Mouse (Mus musculus) urinary bladder, adult 2 months (tissue): ENCODE data around the gene Spata7. TPM values are rescaled to one million over a fixed set of nuclear protein-coding genes. Genes with fewer than 3 reads are reported as not detected.

Experiments
- DNase-seq: peaks from one replicate; pipeline ENCODE4 v3.0.0; 2022; ENCODE audit warnings: low spot score
- polyA plus RNA-seq: library from polyadenylated mRNA; depleted of rRNA; stranded (reverse); fragments of >200 nt; gene quantifications from 2 replicates; pipeline ENCODE4 v1.2.3, GENCODE M21; 2012; rRNA removed

Spata7 gene
- polyA plus RNA-seq, 1 experiment = 6.0 TPM

- no peak for DNase-seq
These were observed 42.5 kb downstream of the Spata7 start for GRCm38 (mm10) chr12:98670429-98670828.

GRCm38 (mm10) chr12:98673879-98674278, 45.9 kb downstream of the Spata7 start:
- peak; percentile 6 for DNase-seq

- peak; percentile 61 for DNase-seq
These were observed 46.7 kb downstream of the Spata7 start for GRCm38 (mm10) chr12:98674627-98675143.

GRCm38 (mm10) chr12:98676861-98677260, 48.9 kb downstream of the Spata7 start:
- peak; percentile 14 for DNase-seq

- DNase-seq = peak; percentile 9
These were observed 49.4 kb downstream of the Spata7 start for GRCm38 (mm10) chr12:98677336-98677735.

- no peak for DNase-seq
These were observed 51.9 kb downstream of the Spata7 start for GRCm38 (mm10) chr12:98679906-98680305.

- DNase-seq = no peak
These were observed 54.2 kb downstream of the Spata7 start for GRCm38 (mm10) chr12:98682196-98682595.

- DNase-seq = no peak
These were observed 55.2 kb downstream of the Spata7 start for GRCm38 (mm10) chr12:98683171-98683570.

GRCm38 (mm10) chr12:98683574-98683973, 55.6 kb downstream of the Spata7 start:
- DNase-seq = no peak

- no peak for DNase-seq
These were observed 62.3 kb downstream of the Spata7 start for GRCm38 (mm10) chr12:98690230-98690629.

- DNase-seq = no peak
These were observed 69.2 kb downstream of the Spata7 start for GRCm38 (mm10) chr12:98697202-98697601.

- DNase-seq = no peak
These were observed 73.6 kb downstream of the Spata7 start for GRCm38 (mm10) chr12:98701564-98701963.

- DNase-seq = no peak
These were observed 75.6 kb downstream of the Spata7 start for GRCm38 (mm10) chr12:98703554-98703953.

GRCm38 (mm10) chr12:98703961-98704360, 76.0 kb downstream of the Spata7 start:
- DNase-seq = no peak

GRCm38 (mm10) chr12:98712819-98713218, 84.9 kb downstream of the Spata7 start:
- DNase-seq = no peak

GRCm38 (mm10) chr12:98713621-98714103, 85.7 kb downstream of the Spata7 start:
- no peak for DNase-seq

GRCm38 (mm10) chr12:98714757-98715156, 86.8 kb downstream of the Spata7 start:
- no peak for DNase-seq

GRCm38 (mm10) chr12:98716142-98716541, 88.2 kb downstream of the Spata7 start:
- DNase-seq = no peak

Other genes starting within 250 kb of the Spata7 start
- gene Kcnk10, start 49.8 kb upstream of the Spata7 start, polyA plus RNA-seq = 0.03 and 0.04 TPM in 2 replicates
- 22.1 and 25.3 TPM in 2 replicates for gene Ptpn21, start 109.2 kb downstream of the Spata7 start, polyA plus RNA-seq
- gene Zc3h14, start 118.8 kb downstream of the Spata7 start, polyA plus RNA-seq = 72.8 and 84.4 TPM in 2 replicates